Mouse (Mus musculus): ENCODE measurements at regions not wholly inside any gene's neighbourhood (a gene's known extent, or its start where the extent isn't known, plus 50 kb on each side); places are given as distances from the start of the nearest gene placed in this dataset.
"Not testable (repeated sequence)": the region's sequence is repeated elsewhere in the genome, so short reads cannot be mapped to it uniquely, and the experiment has no call there.

- peak; percentile 9 for DNase-seq (ENCODE audit: low spot score)
Measured at GRCm38 (mm10) chr1:18058211-18058971, 87.3 kb downstream of the Crisp4 start.

GRCm38 (mm10) chr1:18057646-18058210 lies 88.0 kb downstream of the Crisp4 start:
- peak; percentile 4 for DNase-seq (ENCODE audit: low spot score)

DNA sequence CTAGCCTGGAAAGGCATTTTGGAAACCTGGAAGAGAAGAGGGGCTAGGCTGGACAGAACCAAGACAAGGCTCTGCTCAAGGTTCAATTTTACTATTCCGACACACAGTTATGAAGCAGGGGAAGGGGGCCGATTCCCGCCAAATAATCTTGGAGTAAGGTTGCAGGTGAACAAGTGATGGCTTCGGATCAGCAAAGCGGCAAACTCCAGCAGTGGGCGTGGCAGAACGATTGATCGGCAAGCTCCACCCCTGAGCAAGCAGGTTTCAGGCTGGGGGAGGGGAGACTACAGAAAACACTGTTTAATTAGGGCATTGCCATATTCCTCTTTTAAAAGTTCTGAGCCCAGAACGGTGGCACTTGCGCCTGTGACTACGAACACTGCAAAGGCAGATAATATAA lies 88.7 kb downstream of the Crisp4 start:
- not testable (repeated sequence) for DNase-seq (ENCODE audit: low spot score)

DNA sequence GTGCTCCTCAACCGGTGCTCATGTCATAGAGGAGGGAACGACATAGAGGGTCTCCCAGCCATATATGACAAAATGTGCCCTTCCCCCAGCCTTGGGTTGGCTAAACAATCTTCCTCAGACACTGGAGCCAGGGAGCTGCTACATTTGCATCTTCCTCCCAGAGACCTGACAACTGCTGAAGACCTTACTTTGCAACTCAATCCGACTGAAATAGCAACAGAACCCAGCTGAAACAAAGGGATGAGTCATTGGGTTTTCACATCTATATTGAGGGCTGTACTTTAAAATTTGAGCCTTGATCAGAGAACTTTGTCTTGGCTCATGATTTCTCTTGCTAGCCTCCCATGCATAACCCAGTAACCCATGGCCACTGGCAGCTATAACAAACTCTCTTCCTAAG lies 115.5 kb downstream of the Crisp4 start:
- DNase-seq (ENCODE audit: low spot score), result no peak

- not testable (repeated sequence) for DNase-seq (ENCODE audit: low spot score)
Measured at GRCm38 (mm10) chr1:18012941-18013340, 132.8 kb downstream of the Crisp4 start.

DNA sequence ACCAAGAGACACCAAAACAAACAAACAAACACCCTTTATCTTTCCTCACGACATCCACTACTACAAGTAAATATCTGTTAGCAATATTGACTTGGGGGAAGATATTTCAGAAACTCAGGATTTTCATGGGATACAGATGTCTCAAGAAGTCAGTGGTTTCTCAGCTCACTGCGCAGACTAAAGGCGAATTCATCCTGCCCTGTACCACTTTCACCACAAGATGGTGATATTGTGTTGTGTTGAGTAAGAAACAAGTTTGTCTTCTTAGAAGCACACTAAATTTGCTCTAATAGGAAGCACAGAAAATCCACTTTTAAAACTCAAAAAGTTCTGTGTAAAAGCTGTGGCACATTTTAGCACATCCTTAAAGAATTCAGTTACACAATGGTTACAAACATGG lies 165.1 kb downstream of the Crisp4 start:
- peak; percentile 1 for DNase-seq (ENCODE audit: low spot score)

- DNase-seq (ENCODE audit: low spot score), result no peak
Measured at GRCm38 (mm10) chr1:17978086-17978485, 167.6 kb downstream of the Crisp4 start.

DNA sequence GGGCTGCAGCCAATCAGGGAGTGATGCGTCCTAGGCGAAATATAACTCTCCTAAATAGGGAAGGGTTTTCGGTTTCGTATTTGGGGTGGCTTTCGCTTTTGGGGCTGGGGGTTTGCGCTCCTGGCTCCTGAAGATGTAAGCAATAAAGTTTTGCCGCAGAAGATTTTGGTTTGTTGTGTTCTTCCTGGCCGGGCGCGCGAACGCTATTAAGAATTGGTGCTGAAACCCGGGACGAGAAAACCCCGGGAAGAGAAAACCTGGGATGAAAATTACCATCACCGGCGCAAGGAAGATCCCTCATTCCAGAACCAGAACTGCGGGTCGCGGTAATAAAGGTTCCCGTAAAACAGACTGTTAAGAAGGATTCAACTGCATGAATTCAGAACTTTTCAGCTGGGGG lies 188.8 kb downstream of the Crisp4 start:
- not testable (repeated sequence) for DNase-seq (ENCODE audit: low spot score)

- not testable (repeated sequence) for DNase-seq (ENCODE audit: low spot score)
Measured at GRCm38 (mm10) chr1:17932108-17932810, 213.4 kb downstream of the Crisp4 start.

Data from yolk sac, embryonic 10.5 days (tissue).